Mouse (Mus musculus) thymus, postnatal 10 days (tissue): ENCODE measurements around the gene Sec24c.
A peak's percentile ranks its signal among the peaks of the same experiment; 100 is the strongest.
"Not testable (repeated sequence)": the region's sequence is repeated elsewhere in the genome, so short reads cannot be mapped to it uniquely, and the experiment has no call there.

Experiments
- DNase-seq, 2 experiments: peaks; one replicate each; pipeline ENCODE4 v3.0.0; 2021; ENCODE audit warnings: low spot score in 2 of 2

Sec24c gene

DNA sequence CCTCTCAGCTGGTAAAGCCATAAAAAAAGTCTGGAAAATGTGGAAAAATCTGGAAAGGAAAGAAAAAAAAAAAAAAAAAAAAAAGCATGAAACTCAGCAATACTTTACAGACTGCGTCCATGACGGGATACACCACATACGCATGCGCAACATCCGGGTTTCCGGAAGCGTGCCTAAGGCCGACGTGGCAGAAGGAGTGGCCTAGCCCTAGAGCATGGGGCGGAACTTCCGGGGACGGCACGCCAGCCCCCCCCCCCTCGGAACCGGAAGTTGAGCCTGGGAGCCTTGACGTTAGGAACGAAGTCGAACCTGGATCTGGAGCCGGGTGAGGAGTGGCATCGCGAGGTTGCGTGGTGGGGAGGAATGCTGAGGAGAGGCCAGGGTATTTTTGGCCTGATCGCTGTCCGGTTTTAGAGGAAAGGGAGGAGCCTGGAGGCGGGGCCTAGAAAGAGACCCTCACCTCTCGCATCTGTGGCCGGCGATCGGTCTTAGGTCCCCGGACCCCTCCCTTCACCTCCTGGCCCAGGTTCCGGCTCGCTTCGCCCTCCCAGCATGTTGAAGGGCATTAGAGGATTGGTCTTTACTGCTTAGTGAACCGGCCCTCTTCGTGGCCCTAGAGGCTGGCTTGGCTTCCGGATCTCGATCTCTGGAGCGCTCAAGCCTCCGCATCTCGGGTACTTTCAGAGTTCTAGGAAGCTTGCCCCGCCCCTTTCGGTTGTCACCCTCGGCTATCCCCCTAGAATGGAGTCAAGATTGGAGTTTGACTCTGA lies at the start of gene Sec24c:
Gene Sec24c, plus strand, starts transcription at position 245 of the 770 bp plus-strand sequence.
- peak; percentile 97 to 99 for DNase-seq

- DNase-seq, result no peak
These were observed 47.7 kb upstream of the Sec24c start for GRCm38 (mm10) chr14:20626447-20626846.

- DNase-seq, result no peak
These were observed 47.1 kb upstream of the Sec24c start for GRCm38 (mm10) chr14:20626971-20627370.

- DNase-seq, result no peak
These were observed 42.9 kb upstream of the Sec24c start for GRCm38 (mm10) chr14:20631253-20631652.

DNA sequence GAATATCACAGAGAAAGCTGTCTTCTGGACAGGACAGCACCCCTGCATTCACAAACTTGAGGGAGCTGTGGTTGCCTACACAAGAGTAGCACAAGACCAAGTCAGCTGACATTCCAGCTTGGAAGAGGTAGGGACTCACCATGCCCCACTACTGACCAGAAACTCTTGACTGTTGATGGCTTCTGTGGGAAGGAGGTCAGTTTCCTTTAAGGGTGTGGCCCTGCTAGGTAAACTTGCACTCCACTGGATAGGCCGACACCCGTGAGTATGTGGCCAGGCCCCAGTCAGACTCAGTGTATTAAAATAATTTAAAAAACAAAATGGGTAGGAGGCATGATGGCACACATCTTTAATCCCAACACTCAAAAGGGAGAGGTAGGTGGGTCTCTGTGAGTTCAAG lies 38.6 kb upstream of the Sec24c start:
- no peak for DNase-seq

DNA sequence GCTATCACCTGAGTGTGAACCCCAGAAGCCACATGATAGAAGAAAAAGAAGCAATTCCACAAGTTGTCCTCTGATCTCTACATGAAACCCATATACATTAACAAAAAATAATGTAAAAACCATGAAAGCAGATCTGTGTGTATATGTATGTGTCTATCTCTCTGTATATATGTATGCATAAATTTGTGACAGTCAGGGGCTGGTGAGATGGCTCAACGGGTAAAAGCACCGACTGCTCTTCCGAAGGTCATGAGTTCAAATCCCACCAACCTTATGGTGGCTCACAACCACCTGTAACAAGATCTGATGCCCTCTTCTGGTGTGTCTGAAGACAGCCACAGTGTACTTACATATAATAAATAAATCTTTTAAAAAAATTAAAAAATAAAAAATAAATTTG lies 37.1 kb upstream of the Sec24c start:
- not testable (repeated sequence) for DNase-seq

GRCm38 (mm10) chr14:20637818-20638574 lies 36.1 kb upstream of the Sec24c start:
- DNase-seq, result no peak

DNA sequence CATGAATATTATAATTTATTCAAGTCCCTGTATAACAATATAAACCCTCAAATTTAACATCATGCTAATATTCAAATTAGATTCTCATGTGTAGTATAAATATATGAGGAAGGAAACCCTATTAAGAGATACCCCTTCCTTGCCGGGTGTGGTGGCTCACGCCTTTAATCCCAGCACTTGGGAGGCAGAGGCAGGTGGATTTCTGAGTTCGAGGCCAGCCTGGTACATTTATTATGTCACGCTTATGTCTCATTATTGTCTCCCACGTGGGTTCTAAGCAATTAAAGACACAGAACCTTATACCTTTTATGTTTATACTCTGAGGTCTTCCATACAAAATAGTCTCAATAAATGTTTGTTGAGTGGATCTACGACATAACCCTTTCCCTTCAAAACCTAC lies 35.4 kb upstream of the Sec24c start:
- no peak for DNase-seq

DNA sequence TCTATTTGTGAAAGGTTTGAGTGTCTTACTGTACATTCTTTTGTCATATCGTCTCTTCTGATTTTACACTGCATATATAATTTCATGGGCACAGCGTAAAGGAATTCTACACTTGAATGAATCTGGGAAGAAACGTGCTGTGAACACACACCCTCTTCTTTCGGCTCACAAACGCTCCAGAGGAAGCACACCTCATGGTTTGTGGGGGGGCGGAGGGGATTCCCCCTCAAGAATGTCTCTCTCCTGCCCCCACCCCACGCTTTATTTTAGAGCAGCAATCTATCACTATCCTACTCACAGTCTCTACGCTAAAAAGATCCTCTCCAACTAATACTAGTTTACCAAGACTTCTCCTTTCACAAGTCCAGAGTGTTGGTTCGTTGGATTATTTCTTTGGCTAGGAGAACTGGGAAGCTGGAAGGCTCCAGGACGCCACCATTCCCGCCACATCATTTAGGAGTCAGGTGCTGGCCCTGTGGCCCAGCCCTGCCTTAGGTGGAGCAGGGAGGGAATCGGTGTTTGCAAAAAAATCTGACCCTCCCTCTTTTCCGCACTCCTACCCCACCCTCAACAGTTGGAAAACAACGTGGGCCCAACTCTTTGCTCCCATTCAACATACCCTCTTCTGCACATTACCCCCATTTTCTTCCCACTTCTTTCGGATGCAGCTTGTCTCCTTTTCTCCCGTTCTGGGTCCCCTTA lies 34.0 kb upstream of the Sec24c start:
- DNase-seq, result peak; percentile 55 to 62

GRCm38 (mm10) chr14:20640644-20641437 lies 33.3 kb upstream of the Sec24c start, which contains the start of gene Usp54:
Gene Usp54 (minus strand): TSS chr14:20641063.
- DNase-seq, result peak; percentile 99 to 100

- DNase-seq, result no peak
These were observed 32.7 kb upstream of the Sec24c start for GRCm38 (mm10) chr14:20641438-20641875.

- no peak for DNase-seq
These were observed 28.6 kb upstream of the Sec24c start for GRCm38 (mm10) chr14:20645547-20645946.

GRCm38 (mm10) chr14:20646381-20646780 lies 27.7 kb upstream of the Sec24c start:
- DNase-seq, result no peak

- no peak for DNase-seq
These were observed 23.1 kb upstream of the Sec24c start for GRCm38 (mm10) chr14:20651000-20651399.

GRCm38 (mm10) chr14:20651722-20652256 lies 22.3 kb upstream of the Sec24c start:
- no peak for DNase-seq

- DNase-seq, result no peak
These were observed 19.3 kb upstream of the Sec24c start for GRCm38 (mm10) chr14:20654690-20655421.

GRCm38 (mm10) chr14:20655731-20656130 lies 18.4 kb upstream of the Sec24c start:
- no peak for DNase-seq

DNA sequence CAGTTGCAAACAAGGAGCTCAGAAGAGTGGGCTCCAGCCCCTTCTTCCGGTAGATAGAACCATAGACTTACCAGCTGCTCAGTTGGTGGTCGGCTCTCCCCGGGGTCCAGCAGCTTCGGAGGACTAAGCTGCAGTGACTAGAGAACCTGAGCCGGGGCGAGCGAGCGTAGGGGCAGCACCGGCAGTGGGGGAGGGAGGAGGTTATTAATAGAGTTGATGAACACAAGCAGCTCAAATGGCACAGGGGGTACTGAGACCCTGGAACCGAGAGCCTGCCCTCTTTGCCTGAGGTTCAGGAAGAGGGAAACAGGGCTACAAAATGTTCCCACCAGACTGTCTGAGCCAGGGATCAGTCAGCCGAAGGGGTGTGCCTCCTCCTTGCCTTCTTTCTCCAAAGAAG lies 17.7 kb upstream of the Sec24c start, which contains the start of gene Myoz1:
Gene Myoz1, minus strand, starts transcription at position 180 of the 400 bp plus-strand sequence.
- DNase-seq, result no peak

DNA sequence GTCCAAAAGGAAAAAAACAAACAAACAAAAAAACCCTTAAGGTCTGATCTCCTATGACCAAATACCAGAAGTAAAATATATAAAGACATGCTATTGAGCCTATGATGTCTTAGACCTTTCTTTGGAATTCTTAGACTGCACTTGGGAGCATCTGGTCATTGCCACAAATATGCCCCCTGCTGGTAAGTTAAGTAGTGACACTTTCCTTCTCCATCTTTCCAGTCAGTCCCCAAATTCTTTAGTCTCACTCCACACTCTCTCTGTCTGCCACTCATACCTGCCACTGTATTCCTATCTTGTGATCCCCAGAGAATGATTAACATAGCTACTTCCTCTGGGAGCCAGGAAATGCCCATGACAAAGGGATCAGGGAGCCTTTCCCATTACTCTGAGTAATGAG lies 15.8 kb upstream of the Sec24c start:
- peak in 1 of 2 experiments; percentile 41 for DNase-seq

DNA sequence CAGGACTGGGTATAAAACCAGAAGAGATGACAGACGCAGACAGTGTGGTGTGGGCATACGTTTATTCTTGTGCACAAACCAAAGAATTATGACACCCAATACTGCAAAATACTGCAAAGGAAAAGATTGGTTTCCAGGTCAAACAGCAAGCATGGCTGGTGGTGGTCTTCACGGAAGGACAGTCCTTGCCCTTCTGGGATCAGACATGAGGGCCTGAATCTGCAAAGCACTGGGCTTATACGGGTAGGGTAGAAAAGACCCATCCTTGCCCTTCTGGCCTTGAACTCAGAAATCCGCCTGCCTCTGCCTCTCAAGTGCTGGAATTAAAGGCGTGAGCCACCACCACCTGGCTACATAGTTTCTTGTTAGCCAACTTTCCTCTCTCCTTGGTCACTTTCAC lies 15.2 kb upstream of the Sec24c start:
- DNase-seq, result no peak
